Mouse (Mus musculus): ENCODE results near the gene Cxadr.

The Cxadr gene

DNA sequence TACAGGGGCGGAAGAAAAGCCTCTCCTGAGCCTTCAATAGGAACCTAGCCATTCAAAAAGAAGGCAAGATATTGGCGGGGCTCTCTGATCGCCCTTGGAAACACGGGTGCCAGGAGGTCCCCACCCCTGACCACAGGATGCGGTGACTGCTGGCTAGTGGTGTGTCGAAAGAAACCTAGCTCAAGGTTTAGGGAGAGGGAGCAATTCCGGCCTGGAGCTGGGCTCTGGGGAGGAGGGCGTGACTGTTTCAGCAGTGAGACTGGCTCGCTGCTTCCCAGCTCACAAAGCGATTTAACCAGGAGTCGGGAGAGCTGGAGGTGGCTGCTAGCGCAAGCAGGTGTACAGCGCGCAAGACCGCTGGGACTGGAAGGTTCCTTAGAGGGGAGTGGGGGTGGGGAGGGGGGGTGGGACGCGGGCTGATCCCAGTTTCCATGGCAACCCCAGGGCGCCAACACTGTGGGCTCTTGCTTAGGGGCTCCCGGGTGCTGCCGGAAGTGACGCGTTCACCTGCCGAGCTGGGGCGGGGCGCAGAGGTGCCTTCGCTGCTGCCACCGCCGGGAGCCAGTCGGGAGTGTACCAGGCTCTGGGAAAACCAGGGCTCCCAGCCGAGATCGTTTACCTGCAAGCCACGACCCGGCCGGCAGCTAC lies at the start of gene Cxadr:
TSS of gene Cxadr (plus strand) at position 307 of the 648 bp plus-strand sequence.
- DNase-seq (ENCODE audit: low spot score in 2 of 2): peak in 1 of 2 experiments; percentile 34

DNA sequence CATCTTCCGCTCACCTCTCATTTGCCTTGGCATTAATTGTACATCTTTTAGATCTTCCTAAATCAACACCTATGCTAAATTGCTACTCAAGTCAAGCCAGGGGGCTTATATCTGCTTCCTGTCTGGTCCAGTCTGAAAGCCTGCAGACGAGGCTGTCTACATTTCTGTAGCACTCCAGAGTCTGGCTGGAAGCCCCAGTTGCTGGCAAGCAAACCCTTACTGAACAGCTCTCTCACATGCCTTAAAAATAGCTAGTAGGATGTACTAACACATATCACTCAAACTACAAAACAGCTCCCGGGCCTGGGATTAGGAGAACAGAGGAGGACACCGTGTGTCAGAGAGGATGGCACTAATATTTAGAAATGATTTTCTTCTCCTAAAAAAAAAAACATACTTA lies 42.3 kb upstream of the Cxadr start:
- DNase-seq (ENCODE audit: low spot score in 2 of 2): peak; percentile 59 to 80

DNA sequence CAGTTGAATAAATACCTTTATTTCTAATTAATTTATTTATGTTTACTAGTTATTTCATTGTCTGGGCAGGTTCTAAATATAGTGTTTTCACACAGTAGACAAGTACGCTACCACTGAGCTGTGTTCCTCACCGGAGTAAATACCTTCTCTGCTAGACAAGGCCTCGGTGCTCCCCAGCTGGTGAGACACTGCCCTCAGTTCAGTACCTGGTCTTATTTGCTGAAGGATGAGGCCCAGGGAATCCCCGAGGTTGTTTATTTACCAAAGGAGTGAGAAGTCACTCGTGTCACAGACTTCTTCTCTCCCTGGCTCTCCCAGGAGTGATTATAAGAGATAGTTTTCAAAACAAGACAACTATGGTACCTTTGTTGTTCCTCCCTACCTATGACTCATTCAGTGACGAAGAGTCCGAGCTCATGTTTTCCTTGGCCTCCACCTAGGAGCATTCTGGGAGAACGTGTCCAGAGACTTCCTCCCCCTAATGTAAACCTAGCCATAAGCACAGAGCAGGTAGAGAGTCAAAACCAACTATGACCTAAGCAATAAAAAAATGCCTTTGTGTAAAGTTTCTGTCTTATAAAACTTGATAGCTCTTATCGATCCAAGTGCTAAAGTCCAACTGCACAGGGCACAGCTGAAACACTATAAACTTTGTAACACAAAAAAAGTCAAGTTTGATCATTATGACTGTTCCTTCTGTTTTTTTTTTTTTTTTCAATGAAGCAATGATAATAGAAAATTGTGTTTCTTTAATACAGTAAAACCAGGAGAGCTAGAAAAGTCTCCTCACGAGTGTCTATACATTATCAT lies 41.0 kb upstream of the Cxadr start:
- no peak for DNase-seq (ENCODE audit: low spot score in 2 of 2)

DNA sequence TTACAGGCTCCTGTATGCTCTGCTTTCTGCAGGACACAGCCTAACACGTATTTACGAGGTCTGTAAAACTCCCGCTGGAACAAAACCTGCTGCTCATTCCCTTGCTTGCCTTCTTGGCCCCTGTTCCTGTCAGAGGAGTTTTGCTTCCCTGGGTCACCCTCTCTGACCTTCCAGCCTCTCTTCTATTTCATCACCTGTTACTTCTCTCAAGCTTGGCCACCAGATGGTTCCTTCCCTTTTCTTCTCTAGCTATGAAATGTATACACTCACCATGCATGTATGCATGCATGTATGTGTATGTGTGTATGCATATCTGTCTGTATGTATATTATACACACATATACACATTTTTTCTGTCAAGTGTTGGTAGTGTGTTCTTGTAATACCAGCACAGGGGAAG lies 39.8 kb upstream of the Cxadr start:
- no peak for DNase-seq (ENCODE audit: low spot score in 2 of 2)

DNA sequence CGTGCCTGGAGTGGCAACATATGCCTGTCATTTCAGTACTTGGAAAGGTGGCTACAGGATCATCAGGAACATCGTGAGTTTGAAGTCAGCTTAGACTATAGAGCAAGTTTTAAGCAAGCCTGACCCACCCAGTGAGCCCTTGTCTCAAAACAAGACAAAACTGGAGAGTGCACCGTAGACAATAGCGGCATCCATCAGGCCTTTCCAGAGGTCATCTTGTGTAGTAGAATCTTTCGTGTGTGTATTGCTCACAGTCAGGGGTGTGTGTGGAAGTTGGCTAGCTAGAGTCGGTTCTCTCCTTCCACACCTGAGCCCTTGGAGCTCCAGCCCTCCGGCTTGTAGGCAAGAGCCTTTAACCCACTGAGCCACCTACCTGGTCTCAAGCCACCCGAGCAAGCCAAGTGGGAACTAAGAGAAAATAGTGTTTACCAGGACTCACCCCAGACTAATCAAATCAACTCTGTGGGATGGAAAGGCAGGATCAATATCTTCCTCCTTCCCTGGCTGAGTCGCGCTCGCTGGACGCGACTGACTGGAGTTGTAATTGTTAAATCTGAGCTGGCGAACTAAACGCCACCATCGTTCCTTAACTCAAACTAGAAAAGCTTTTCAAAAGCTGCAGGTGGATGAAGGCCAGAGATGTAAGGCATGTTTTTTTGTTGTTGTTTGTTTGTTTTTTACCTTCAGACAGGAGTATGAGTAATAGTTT lies 36.7 kb upstream of the Cxadr start:
- no peak for DNase-seq (ENCODE audit: low spot score in 2 of 2)

DNA sequence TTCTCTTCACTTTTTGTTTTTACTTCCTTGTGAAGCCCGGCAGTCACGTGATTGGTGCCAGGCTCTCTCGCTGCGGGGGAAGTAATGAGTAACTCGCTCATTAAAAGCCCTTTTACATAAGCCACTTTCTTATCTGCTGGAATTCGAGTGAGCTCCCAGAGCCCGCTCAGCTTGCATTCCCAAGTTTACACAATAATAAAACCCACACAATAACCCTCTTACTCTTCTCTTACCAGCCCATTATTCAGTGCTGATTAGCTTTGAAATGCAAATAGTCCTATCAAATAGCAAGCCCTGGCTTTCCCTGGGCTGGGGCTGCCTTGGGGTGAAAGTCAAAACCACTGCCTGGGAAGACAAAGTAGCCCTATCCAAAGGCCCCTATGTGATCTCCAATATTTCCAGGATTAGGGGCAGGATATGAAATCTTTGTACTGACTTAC lies 36.1 kb upstream of the Cxadr start:
- DNase-seq (ENCODE audit: low spot score in 2 of 2): peak; percentile 70 to 71

DNA sequence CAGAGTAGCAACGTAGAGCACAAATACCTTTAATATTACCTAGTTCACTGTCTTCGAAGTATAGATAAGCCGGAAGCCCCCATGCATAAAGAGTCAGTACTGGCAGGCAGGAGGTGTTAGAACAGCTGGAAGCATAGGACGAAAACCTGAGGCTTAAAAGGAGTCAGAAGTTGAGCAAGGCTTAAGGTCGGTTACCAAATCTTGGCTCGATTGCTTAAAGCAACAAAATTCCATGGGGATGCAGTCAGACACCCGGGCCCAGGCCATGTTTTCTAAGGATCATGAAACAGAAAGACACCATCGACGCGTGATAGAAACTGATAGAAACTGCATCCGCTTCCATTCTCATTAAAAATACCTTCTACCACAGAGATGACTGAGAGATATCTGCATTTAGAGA lies 35.5 kb upstream of the Cxadr start:
- DNase-seq (ENCODE audit: low spot score in 2 of 2): peak in 1 of 2 experiments; percentile 11

DNA sequence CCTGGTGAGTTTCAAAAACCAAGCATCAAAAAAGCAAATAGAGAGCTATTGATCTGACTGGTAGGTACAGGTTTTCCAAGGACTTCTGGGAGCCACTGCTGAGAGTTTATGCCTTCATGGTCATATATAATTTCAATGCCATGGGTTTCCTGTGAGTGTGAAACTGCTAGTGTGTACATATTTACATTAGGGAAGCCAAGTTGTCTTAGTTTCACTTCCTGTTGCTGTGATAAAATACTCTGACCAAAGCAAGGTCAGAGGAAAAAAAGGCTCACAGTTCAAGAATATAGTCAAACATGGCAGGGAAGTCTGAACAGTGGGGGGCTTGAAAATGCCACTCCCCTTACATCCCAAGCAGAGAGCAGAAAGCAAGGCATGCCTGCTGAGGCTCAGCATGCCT lies 33.8 kb upstream of the Cxadr start:
- DNase-seq (ENCODE audit: low spot score in 2 of 2): no peak

DNA sequence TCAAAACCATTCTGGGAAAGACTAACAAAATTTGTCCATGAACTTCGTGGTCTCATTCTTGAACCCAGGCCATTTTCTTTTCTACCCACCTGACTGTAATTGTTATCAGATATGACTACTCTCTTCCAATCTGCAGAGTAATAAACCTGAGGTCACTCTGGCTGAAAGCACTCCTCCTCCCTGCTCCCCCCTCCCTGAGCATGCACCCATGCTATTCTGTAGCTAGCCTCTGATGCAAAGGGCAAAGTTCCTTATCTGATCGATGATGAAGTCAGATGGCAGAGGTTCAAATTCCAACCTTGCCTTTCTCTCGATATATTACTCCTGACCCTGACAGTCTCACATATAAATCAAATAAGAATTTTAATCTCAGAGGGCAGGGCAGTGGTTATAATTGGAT lies 33.1 kb upstream of the Cxadr start:
- DNase-seq (ENCODE audit: low spot score in 2 of 2): no peak

DNA sequence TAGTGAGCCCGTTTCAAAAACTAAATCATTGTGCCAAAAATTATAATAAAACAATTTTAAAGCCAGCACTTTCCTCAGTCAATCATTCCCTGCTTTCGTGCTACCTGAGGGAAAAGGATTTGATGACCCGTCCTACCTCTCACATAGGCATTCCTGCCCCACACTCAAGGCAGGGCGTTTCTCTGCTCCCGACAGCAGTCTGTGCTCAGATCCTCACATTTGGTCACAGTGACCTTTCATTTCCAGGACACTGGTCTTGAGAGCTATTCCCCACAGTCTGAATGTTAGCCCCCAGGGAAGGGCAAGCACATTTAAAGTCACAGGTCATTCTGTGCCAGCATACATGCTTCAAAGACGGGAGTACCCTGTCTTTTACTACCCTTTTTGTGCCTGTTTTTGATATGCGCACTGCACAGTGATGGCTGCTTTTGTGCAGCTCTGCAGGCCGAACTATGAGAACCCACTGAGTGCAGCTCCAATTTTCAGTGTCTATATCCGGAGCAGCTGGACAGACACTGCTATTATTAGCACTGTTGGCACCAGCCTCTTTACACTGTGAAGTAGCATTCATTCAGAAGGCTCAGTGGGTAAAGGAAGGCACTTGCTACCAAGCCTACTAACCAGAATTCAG lies 26.3 kb upstream of the Cxadr start:
- DNase-seq (ENCODE audit: low spot score in 2 of 2): peak; percentile 24 to 54

DNA sequence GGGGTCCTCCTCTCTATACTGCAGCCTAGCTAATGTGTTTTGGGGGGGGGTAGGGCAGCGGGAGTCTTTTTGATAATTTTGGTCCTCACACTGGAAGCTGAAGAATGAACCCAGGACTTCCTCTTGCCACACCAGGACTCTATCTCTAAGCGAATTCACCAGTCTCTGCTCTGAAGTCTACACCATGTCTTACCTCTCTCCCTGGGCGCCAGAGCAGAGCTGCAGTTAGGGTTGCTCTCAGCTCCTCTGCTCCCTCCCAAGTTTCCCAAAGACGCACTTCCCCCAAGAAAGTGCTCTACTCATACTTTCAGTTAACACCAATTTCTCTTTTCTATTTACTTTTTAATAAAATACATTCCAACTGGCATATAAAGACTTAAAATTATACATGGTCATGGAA lies 23.7 kb upstream of the Cxadr start:
- DNase-seq (ENCODE audit: low spot score in 2 of 2): no peak

DNA sequence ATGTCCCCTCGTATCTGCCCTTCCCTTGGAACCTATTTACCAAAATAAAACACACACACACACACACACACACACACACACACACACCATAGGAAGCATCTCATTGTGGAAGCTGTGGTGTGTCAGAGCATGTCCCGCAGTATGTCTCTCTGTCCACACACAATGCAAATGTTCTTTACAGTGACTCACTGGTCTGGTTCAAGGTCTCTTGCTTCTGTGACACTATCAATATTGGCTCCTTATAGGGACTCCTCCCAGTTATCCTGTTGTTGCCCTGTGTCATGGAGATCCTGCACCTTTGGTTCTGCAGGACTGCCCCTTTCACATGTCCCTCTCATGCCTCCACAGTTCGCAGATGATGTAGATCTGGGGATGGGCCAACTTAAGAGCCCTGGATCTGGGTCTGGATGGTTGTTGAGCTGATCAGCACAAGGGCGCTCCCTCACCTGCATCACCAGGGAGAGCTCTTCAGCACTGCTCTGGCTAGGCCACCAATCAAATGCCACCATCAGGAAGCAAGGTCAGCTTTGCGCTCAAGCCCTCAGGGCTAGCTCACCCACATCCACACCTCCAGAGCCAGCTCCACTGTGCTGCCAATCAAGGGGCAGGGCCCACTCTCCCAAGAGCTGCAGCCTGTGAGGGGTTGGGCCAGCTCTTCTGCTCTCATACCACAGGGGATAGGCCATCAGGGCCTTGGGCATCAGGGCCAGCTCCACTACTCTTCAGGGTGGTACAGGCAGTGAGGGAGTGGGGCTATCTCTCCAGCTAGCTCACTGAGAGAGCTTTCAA lies 21.0 kb upstream of the Cxadr start:
- no peak for DNase-seq (ENCODE audit: low spot score in 2 of 2)

DNA sequence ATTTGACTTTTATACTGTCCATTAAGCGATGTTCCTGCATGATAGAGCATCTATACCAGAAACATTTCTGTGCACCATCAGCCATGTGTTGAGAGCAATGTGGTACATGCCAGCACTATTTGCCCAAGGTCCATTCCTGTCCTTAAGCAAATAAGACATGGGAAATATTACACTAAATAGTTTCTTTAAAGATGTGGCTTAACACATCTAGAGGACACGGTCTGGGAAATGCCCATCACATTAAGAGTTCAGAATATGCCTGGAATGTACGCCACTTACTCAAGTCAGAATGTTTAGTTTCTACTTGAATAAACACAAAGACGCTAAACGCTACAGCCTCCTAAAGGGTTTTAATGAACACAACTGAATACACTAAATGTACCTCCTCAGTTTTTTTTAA lies 18.1 kb upstream of the Cxadr start:
- DNase-seq (ENCODE audit: low spot score in 2 of 2): no peak

DNA sequence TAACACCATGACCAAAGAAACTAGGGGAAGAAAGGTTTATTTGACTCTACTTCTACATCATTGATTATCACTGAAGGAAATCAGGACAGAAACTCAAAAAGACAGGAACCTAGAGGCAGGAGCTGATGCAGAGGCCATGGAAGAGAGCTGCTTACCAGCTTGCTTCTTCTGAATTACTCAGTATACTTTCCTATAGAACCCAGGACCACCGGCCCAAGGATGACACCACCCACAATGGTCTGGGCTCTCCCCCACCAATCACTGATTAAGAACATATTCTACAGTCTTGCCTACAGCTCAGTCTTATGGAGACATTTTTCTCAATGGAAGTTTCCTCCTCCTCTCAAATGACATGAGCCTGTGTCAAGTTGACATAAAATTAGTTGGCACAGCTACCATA lies 7.2 kb upstream of the Cxadr start:
- no peak for DNase-seq (ENCODE audit: low spot score in 2 of 2)

DNA sequence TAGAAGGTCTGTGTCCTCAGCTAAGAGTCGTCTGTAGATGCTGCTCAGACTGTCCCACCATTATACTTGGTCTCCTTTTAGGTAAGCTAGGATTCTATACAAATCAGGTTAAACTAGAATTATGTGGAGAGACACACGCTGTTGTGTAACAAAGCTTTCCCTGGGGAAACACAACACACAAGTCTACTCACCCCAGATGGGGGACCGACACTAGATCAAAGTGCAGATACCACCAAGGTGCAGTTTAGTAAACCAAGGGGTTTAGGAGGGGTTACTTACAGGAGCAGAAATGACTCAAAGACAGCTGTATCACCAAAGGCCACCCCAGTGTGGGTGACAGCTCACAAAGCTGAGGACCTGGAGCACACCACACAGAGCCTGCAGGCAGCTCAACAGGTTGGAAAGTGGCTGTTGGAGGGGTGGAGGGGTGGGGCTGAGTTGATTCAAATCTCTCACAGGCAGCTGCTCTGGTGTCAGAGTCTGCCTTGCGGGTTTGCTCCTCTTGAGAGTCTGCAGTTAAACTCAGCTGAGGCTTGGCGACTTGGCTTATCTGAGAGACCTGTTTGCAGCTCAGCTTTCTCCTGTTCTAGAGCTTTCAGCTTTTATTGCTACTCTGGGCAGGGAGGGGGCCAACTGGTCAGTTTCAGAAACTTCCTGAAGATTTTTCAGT lies 6.5 kb upstream of the Cxadr start:
- DNase-seq (ENCODE audit: low spot score in 2 of 2): no peak

DNA sequence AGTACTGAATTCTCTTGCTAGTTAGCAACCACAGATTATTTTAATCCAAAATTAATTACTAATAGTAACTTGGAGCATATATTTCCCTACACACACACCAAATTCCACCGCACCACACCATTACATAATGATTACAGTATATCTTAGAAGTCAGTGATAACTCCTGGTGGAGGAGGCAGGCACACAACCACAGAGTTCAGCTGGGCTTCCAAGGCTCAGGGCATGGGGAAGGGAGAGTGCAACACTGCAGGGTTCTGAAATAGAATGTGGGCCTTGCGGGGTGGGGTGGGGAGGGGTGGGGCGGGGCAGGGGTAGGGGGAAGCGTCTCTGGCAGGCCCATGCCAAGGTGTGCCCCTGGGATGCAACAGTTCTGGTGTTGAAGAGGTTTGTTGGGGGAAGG lies 5.7 kb upstream of the Cxadr start:
- no peak for DNase-seq (ENCODE audit: low spot score in 2 of 2)

DNA sequence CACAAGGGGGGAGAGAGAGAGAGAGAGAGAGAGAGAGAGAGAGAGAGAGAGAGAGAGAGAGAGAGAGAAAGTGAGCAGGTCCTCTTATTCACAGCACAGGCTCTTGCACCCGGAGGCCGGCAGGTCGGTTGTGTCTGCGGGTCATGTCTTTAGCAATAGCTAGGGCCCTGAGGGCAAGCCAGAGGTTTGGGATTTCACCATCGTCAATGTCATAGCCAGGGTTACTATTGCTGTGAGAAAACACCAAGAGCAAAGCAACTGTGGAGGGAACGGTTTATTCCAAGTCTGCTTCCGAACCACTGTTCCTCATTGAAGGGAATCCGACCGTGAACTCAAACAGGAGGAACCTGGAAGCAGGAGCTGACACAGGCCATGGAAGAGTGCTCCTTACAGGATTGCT lies 5.2 kb upstream of the Cxadr start:
- DNase-seq (ENCODE audit: low spot score in 2 of 2): no peak

DNA sequence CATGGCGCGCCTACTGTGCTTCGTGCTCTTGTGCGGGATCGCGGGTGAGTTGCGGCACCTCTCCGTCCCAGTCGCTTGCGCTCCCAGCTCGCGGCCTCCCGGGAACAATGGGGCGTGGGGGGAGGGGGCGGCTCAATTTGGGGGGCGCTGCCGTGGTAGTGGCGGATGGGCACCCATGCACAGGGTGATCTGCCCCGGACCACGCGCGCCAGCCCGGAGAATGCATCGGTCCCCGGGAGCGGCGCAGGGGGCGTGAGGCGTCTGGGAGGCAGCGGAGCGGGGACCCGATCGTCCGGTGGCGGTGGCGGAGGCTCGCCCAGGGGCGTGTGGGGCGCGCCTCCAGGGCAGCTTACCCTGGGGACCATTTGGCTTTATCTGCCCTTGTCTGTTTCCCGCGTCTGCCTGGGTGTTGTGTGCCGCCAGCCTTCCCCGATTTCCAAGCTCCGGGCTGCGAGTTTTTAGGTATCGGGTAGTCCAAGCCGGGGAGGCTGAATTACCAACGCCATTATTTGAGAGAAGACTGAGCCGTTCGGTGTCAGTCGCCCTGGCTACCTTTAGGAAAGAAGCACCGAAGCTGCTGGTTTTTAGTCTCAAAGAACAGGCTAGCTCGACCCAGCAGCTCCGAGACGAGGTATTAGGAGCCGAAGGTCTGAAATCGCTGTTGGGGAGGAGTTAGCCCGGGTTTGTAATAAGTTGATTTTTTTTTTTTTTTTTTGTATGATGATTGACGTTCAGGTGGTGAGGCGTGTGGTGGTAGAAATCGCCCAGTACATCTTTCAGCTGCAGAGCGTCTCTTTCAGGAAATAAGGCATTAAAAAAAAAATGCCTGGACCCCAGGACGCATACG lies 765 bp downstream of the Cxadr start:
- DNase-seq (ENCODE audit: low spot score in 2 of 2): no peak

DNA sequence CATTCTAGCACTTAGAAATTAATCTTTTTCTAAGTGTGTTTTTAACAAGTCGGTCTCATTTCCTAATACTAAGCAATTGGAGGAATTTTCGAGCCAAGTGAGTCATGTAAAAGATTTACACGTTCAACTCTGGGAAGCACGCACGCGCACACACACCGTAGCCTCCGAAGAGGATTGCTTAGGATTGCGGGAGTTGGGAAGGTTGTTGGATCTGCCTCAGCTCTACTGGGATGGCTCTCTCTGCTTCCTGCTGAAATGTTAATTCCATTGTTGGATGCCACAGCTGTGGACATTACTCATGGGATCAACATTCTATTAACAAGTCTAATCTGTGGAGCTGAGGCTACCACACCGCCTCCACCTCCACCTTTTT lies 1.4 kb downstream of the Cxadr start:
- DNase-seq (ENCODE audit: low spot score in 2 of 2): no peak

DNA sequence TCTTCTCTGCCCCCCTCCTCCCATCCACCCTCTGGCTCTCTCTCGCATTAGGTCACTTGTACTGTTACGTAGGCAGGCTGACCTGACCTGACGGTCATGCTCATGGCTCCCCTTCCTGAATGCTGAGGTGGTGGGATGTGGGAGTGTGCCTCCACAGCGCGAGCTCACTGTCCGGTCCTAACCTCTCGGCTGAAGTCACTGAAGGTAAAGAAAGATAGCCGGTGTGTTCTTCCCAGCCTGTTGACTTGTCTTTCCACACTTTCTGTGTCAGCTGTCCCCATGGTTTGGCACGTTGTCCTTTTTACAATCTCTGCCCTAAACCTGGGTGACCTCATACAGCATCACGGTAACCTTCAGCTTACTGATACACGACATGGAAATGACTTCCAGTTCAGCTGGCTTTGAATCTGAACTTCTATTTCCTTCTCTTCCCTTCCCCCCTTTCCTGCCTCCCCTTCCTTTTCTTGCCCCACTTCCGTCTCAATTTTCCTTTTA lies 4.4 kb downstream of the Cxadr start:
- no peak for DNase-seq (ENCODE audit: low spot score in 2 of 2)
